Mouse (Mus musculus) mouse embryonic stem cell (cell line): Measurements from ENCODE around the gene Taf8.

Experiments
- in situ Hi-C, 2 experiments: fragments of 300-500 bp; cut with MboI; formaldehyde crosslinking; loops; 1 replicate in 1 of 2; 3 replicates in 1 of 2; pipeline ENCODE4 v1.14.3; 2019 to 2020; ENCODE audit warnings: low sequenced_read_pairs in 2 of 2, low pct_unique_long_range_greater_than_20kb in 1 of 2, mixed read lengths in 1 of 2; ENCODE audit not compliant: unreplicated experiment in 1 of 2

Taf8 gene

GRCm38 (mm10) chr17:47501531-47501930 is 561 bp downstream of the Taf8 start:
- in situ Hi-C loops, result no loop called here

DNA sequence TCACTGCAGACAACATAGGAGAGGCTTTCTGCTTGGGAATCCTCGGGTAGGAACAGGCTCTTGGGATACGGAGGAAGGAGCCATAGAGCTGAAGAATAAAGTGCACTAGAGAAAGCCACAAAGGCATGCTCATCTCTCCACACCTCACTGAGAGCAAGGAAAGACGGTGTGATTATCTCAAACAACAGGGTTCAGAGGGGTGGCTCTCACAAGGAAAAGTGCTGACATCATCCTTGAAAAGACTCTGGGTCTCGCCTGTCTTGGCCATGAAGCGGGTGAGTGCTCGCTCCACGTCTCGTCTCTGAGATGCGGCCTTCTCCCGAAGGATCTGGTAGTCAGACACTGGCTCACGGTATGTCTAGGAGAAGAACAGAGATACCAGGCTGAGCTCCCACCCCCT is 8.0 kb downstream of the Taf8 start:
- in situ Hi-C loops, result no loop called here

GRCm38 (mm10) chr17:47493653-47494052 is 8.4 kb downstream of the Taf8 start:
- in situ Hi-C loops, result no loop called here

DNA sequence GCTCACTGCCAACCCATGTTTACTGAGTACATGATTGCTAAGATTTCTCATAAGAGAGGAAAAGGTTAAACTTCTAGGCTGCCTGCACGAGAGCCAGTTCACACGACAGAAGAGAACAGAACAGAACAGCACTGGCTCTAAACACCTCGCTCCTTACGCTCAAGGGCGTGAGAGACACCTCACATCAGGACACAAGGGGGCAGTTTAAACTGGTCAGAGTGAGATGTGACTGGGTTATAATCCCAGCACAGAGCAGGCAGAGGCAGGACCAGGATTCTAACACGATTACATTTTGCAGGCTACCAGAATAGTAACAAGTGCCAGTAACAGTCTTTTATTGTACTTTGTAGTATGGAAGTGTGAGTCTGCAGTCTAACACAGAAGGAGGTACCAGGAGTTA is 9.4 kb downstream of the Taf8 start:
- in situ Hi-C loops, result no loop called here

DNA sequence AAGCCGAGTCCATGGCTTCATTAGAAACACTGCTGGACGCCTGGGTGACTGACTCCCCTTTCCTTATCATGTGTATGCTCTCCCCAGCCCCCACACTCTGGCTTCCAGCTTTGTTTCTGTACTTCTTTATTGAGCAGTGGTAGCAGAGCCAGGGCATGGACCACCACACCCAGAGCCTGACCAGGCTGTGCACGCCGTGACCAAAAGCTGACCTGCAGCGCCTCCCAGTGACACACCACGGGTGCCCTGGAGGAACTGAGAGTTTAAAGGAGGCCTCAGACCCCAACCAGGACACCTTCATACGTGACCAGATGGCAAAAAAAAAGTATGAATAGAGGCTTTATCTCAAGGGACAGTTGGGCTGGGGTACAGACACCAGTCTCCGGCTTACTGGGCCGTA is 11.3 kb downstream of the Taf8 start:
- in situ Hi-C loops, result no loop called here

DNA sequence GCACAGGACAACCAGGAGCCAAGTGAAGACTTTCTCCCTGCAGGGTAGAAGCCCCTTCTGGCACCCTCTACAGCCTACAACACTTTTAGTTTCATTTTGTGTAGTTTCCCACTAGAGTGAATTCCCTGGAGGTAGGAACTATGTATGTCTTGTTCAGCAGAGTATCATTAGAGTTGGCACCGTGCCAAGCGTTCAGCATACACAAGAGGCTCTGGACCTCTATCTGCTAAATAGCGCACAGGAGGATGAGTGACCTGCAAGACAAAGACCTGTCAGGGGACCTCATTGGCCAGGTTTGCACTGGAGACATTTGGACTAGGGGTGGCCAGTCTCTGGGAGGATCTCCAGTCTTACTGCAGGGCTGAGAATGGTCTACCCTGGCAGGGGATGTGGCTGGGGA is 16.3 kb downstream of the Taf8 start:
- in situ Hi-C loops, result no loop called here

- in situ Hi-C loops, result no loop called here
Measured at GRCm38 (mm10) chr17:47484993-47485392, 17.1 kb downstream of the Taf8 start.

GRCm38 (mm10) chr17:47484241-47484921 is 17.7 kb downstream of the Taf8 start:
- in situ Hi-C loops, result no loop called here

- in situ Hi-C loops, result no loop called here
Measured at GRCm38 (mm10) chr17:47482401-47482800, 19.7 kb downstream of the Taf8 start.

DNA sequence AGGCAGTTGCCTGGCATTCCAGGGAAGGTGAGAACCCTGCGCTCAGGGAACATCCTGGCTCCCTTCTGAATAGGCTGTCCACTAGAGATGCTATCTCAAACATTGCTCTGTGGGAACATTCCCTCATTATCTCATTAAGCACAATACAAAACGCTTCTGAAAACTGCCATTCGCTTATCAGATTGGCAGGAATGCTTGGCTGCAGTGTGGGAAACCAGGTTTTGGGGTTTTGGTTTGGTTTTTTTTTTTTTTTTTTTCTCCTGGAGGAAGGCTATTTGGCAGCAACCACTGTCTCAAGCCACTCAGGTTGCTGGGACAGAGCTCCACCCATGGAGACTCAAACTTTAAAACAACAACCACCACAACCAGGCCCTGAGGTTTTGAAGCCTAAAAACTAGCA is 22.2 kb downstream of the Taf8 start:
- in situ Hi-C loops, result no loop called here

DNA sequence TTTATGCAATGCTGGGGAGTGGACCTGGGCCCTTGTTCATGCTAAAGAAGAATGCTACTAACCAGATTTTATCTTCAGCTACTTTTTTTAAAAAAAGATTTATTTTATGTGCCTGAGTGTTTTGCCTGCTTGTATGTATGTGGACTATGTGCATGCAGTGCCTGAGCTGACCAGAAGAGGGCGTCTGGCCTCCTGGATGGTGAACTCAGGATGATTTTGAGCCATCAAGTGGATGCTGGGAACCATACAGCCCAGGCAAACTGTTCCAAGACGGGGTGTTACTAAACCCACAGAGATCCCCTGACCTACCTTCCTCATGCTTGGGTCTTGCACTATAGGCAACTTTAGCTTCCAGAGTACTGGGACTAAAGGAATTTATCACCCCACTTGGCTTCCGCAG is 26.4 kb downstream of the Taf8 start:
- in situ Hi-C loops, result no loop called here

- in situ Hi-C loops, result no loop called here
Measured at GRCm38 (mm10) chr17:47475181-47475580, 26.9 kb downstream of the Taf8 start.

DNA sequence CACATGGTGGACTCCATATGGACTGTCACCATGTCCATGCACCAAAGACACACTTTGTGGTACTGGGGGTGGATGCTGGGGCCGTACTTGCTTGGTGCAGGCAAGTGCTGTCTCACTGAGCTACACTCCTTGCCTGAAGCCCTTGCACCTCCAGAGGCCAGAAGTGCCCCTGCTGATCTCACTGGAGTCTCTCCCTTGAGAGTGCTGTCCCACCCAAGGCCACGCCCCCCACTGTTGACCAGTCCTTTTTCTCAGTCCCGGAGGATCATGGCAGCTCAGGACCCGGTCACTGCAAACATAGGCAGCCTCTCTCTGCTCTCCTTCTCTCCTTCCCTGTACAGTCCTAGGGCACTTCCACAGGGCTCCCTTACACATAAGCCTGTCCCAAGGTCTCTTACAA is 27.8 kb downstream of the Taf8 start:
- in situ Hi-C loops, result no loop called here

GRCm38 (mm10) chr17:47473434-47473974 is 28.6 kb downstream of the Taf8 start:
- in situ Hi-C loops, result no loop called here

- in situ Hi-C loops, result no loop called here
Measured at GRCm38 (mm10) chr17:47472435-47473350, 29.4 kb downstream of the Taf8 start.

- in situ Hi-C loops, result no loop called here
Measured at GRCm38 (mm10) chr17:47470686-47471085, 31.4 kb downstream of the Taf8 start.

DNA sequence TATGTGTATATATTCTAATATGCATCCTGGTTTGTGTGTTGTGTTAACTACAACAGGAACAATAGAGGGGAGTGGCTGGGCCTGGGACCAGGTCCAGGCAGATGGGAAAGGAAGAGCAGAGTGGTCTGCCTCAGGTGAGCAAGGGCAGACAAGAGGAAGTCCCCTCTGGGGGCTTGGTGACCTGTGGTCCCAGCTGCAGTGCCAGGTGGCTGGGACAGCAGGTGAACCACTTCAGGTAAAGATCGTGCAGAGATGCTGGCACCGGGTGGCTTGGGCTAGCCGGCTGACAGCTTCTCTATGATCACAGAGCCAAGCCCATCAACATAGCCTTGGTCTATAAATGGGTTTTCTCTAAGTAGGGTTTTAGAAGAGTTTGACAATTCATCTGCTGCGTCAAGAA is 32.0 kb downstream of the Taf8 start:
- in situ Hi-C loops, result no loop called here

DNA sequence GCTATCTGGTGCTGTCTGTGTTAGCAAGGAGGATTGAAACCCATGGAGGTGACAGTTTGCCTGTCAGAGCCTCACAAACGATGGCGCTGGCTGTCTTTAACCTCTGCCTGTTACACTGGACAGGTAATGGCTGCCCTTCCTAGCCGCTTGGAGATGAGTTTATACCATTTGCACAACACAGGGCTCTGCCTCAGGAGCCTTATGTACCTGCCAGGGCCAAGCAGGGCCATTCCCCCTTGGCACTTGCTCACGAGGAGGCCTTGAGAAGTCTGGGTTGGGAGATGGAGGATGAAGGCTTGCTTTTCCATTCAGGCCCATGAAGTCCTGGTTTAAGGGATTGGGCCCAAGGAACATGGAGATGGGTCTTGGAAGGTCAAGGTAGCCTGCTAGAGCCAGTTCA is 32.5 kb downstream of the Taf8 start:
- in situ Hi-C loops, result no loop called here

- in situ Hi-C loops, result no loop called here
Measured at GRCm38 (mm10) chr17:47468466-47468865, 33.6 kb downstream of the Taf8 start.

- in situ Hi-C loops, result no loop called here
Measured at GRCm38 (mm10) chr17:47468063-47468462, 34.0 kb downstream of the Taf8 start.
